8 mouse cellular contexts compared by ENCODE assay signal in genomic region chr2:129129987-129130545, GRCm38 (mm10). TPM values are rescaled to one million over a fixed set of nuclear protein-coding genes. Genes with fewer than 3 reads are reported as not detected.
DNase-seq lines count a peak whose midpoint lies in the region; ATAC-seq and TF ChIP-seq lines count a peak whose summit lies in the region.

No protein-coding gene starts in this region.

- peaks cover 30% of the 10 kb centered on the region for H3K36me3 ChIP-seq in intestine, postnatal 0 days (ENCODE audit: control insufficient read depth, insufficient read depth)
- H3K36me3 ChIP-seq in macrophage (ENCODE audit: inconsistent target) = peaks cover 27% of the 10 kb centered on the region
- peaks cover 31% of the 10 kb centered on the region for H3K36me3 ChIP-seq in stomach, embryonic 14.5 days (ENCODE audit: control insufficient read depth, insufficient read depth, low read length)

- TF ChIP-seq CTCF in intestine, postnatal 0 days (IDR thresholded peaks at IDR 0.05; ENCODE audit: low read depth) = no peak

- H3K27ac ChIP-seq in intestine, postnatal 0 days (ENCODE audit: low read depth, low read length) = peak overlapping the region; percentile 68
- H3K27ac ChIP-seq in macrophage = peak overlapping the region; percentile 59
- peak overlapping the region; percentile 88; the same call in 1 of the 2 replicates for H3K27ac ChIP-seq in stomach, embryonic 14.5 days (ENCODE audit: low read length)

- intact Hi-C loops in left cerebral cortex, postnatal 10 days (cut with DNase I) = loop anchor here (5.0 kb wide), 1 partner anchor 67 kb away; the partner anchor contains the start of gene Slc20a1

- H3K27me3 ChIP-seq in intestine, postnatal 0 days (replicated peaks; ENCODE audit: control insufficient read depth, insufficient read depth, low read length) = no peaks in the 10 kb centered on the region
- no peaks in the 10 kb centered on the region for H3K27me3 ChIP-seq in stomach, embryonic 14.5 days (ENCODE audit: control insufficient read depth, insufficient read depth, low read length)

- peak overlapping the region; percentile 85 for H3K4me2 ChIP-seq in intestine, postnatal 0 days (replicated peaks; ENCODE audit: low read depth)
- H3K4me2 ChIP-seq in stomach, embryonic 14.5 days (replicated peaks; ENCODE audit: low read depth, low read length) = peak overlapping the region; percentile 88

- H3K79me2 ChIP-seq in macrophage (ENCODE audit: inconsistent target) = no peaks in the 10 kb centered on the region

- peak overlapping the region; percentile 71 for H3K4me3 ChIP-seq in intestine, postnatal 0 days (ENCODE audit: low read depth, low read length)
- H3K4me3 ChIP-seq in macrophage (ENCODE audit: inconsistent target) = peak overlapping the region; percentile 72
- H3K4me3 ChIP-seq in stomach, embryonic 14.5 days (ENCODE audit: low read depth, low read length) = peak overlapping the region; percentile 48

- WGBS in intestine, postnatal 0 days = 35% methylated on average over 18 of the region's 18 CpGs
- WGBS in macrophage (ENCODE audit: missing documents) = 45% methylated on average over 18 of the region's 18 CpGs
- 37% methylated on average over 18 of the region's 18 CpGs for WGBS in stomach, embryonic 14.5 days

- peak; percentile 9 to 42 for DNase-seq in left cerebral cortex, postnatal 10 days (ENCODE audit: extremely low spot score in 1 of 2, low spot score in 2 of 2)
- DNase-seq in left cerebral cortex, adult 9 months (ENCODE audit: low spot score in 2 of 2) = no peak
- peak; percentile 38 for DNase-seq in ZHBTc4 (ENCODE audit: low read depth, low spot score)
- DNase-seq in fibroblast of lung, adult 2 months (ENCODE audit: low read depth) = peak; percentile 8
- no peak for DNase-seq in urinary bladder, postnatal 36 days (ENCODE audit: low spot score in 2 of 2)

- peak; percentile 25 for ATAC-seq in intestine, postnatal 0 days
- peak; percentile 20 for ATAC-seq in stomach, embryonic 14.5 days (ENCODE audit: insufficient number of reproducible peaks, insufficient read depth, low FRiP score, low read depth)

- no peaks in the 10 kb centered on the region for H3K9me3 ChIP-seq in intestine, postnatal 0 days (ENCODE audit: control insufficient read depth)
- peaks cover 7% of the 10 kb centered on the region; the same call in 1 of the 2 replicates for H3K9me3 ChIP-seq in stomach, embryonic 14.5 days (ENCODE audit: control insufficient read depth, low read depth, low read length)

- 0 out of 2 replicates have a peak, but pooled peaks cover 5% of the 10 kb centered on the region for H3K4me1 ChIP-seq in intestine, postnatal 0 days (replicated peaks; ENCODE audit: control insufficient read depth, insufficient read depth, low read length)
- H3K4me1 ChIP-seq in stomach, embryonic 14.5 days (ENCODE audit: control insufficient read depth, insufficient read depth, low read length) = peaks cover 10% of the 10 kb centered on the region; the same call in 1 of the 2 replicates

- peak overlapping the region; percentile 82 for H3K9ac ChIP-seq in intestine, postnatal 0 days (ENCODE audit: low read depth, low read length)
- H3K9ac ChIP-seq in stomach, embryonic 14.5 days (replicated peaks; ENCODE audit: low read depth, low read length) = peak overlapping the region; percentile 63

RNA-seq across cellular contexts. Expression of gene Chchd5, which starts 0.6 kb away (rescaled TPM):
- 10 to 100 TPM; 12.0 to 12.5 TPM for total RNA-seq in left cerebral cortex, postnatal 10 days (2021)
- 17.6 and 19.0 TPM in 2 replicates for polyA plus RNA-seq in intestine, postnatal 0 days (2015; fragmentation: Nextera tagmentation; extraction: Ambion mirVana)
- 10 to 100 TPM in 7 of 26 experiments, 1 to 10 TPM in 19; 1.6 to 20.2 (median 5.1) TPM for total RNA-seq in macrophage (2018; cell fraction: chromatin; rRNA removed)
- 10 to 100 TPM in 22 of 26 experiments, 1 to 10 TPM in 4; 7.1 to 22.2 (median 17.0) TPM for total RNA-seq in macrophage (2018; cell fraction: cytosol; rRNA removed)
- total RNA-seq in macrophage (2018; cell fraction: nucleus; rRNA removed) = 10 to 100 TPM in 7 of 26 experiments, 1 to 10 TPM in 19; 1.4 to 19.5 (median 7.8) TPM
- 11.9 to 13.8 TPM (median 13.2 TPM) in 3 replicates for polyA plus RNA-seq in macrophage (2018)
- polyA plus RNA-seq in stomach, embryonic 14.5 days (2014; fragmentation: Nextera tagmentation; extraction: Ambion mirVana) = 26.0 and 26.7 TPM in 2 replicates

RNA-seq across cellular contexts. Expression of gene Polr1b, which starts 29.3 kb away (rescaled TPM):
- 10 to 100 TPM; 21.8 to 24.8 TPM for total RNA-seq in left cerebral cortex, postnatal 10 days (2021)
- polyA plus RNA-seq in intestine, postnatal 0 days (2015; fragmentation: Nextera tagmentation; extraction: Ambion mirVana) = 5.3 and 6.0 TPM in 2 replicates
- 10 to 100 TPM in 16 of 26 experiments, 1 to 10 TPM in 10; 3.1 to 36.6 (median 18.8) TPM for total RNA-seq in macrophage (2018; cell fraction: chromatin; rRNA removed)
- total RNA-seq in macrophage (2018; cell fraction: cytosol; rRNA removed) = 1 to 10 TPM; 2.3 to 7.1 (median 4.6) TPM
- total RNA-seq in macrophage (2018; cell fraction: nucleus; rRNA removed) = 10 to 100 TPM in 13 of 26 experiments, 1 to 10 TPM in 13; 3.2 to 49.8 (median 9.8) TPM
- 3.6 to 13.0 TPM (median 4.8 TPM) in 3 replicates for polyA plus RNA-seq in macrophage (2018)
- polyA plus RNA-seq in stomach, embryonic 14.5 days (2014; fragmentation: Nextera tagmentation; extraction: Ambion mirVana) = 22.4 and 26.8 TPM in 2 replicates

Comparison
In these comparisons a context has a peak if more than half of its experiments do, and no peak if none do; other contexts are left out.
1. DNase-seq: peak in left cerebral cortex, postnatal 10 days (2 of 2), ZHBTc4 (single experiment) and fibroblast of lung, adult 2 months (single experiment); none in left cerebral cortex, adult 9 months (0 of 2) and urinary bladder, postnatal 36 days (0 of 2).
2. Peak in every context shown above with its lines, with median percentiles within 50 percentile points of each other: H3K27ac ChIP-seq and H3K4me3 ChIP-seq.